Mouse (Mus musculus) right cerebral cortex, postnatal 10 days (tissue): ENCODE data around the gene Gm4969.
"Not testable (repeated sequence)": the region's sequence is repeated elsewhere in the genome, so short reads cannot be mapped to it uniquely, and the experiment has no call there.

Source experiments
- DNase-seq, 2 experiments: peaks; one replicate each; pipeline ENCODE4 v3.0.0; 2021; ENCODE audit warnings: low spot score in 2 of 2

The Gm4969 gene

DNA sequence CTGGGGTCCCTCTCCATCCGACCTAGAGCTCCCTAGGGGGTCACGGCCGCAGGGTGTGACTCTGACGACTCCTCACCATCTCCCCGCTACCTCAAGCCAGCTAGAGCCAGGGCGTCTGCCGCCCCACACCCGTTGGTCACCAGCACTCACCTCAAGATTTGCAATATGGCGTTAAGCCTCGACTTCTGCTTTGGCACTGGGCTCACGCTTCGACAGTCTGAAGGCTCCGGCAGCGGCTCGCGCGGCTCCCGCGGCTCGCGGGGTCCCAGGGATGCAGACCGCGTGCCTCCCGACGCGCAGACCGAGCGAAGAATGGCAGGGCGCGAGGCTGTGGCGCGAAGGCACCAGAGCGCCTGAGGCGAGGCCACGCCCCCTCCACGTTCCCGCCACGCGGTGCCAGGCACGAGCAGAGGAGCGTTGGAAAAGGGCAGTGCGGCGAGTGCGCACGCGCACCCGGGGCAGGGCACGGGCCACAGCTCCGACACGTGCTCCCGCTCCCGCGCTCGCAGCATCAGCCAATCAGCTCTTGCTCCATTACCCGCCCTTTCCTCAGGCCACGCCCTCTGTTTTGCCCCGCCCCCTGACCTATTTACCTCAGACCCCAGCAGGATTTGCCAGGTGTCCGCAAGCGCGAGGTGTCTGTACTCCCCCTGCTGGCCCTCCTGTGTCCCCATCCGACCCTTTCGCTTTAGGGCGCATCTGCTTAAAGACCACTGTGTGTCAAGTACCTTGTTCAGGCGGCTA lies at the start of gene Gm4969:
Gene Gm4969, minus strand, starts transcription at position 341 of the 744 bp plus-strand sequence.
- DNase-seq: peak; percentile 87 to 88

- DNase-seq: no peak
These were observed 48.8 kb upstream of the Gm4969 start for GRCm38 (mm10) chr7:19166990-19167389.

- DNase-seq: peak in 1 of 2 experiments; percentile 49
These were observed 47.7 kb upstream of the Gm4969 start, which contains the start of gene Gipr for GRCm38 (mm10) chr7:19165656-19166423. TSS of gene Gipr (minus strand) at chr7:19166127.

DNA sequence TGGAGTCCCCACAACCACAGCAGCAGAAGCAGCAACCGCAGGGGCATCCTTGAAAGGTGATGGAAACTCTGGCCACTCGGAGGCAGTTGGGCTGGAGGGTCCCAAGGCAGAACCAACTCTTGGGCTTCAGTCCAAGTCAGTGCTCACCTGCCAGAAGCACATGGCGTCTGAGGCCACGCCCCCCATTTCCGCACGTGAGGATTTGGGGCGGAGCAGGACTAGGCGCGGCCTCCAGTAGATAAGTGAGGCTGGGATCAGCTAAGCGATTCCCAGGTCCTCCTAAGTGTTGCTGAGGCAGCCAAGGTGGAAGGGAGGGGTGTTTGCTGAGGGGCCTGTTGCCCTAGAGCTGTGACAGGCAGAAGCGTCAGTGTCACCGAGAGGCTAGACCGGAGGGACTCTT lies 46.8 kb upstream of the Gm4969 start:
- no peak for DNase-seq

DNA sequence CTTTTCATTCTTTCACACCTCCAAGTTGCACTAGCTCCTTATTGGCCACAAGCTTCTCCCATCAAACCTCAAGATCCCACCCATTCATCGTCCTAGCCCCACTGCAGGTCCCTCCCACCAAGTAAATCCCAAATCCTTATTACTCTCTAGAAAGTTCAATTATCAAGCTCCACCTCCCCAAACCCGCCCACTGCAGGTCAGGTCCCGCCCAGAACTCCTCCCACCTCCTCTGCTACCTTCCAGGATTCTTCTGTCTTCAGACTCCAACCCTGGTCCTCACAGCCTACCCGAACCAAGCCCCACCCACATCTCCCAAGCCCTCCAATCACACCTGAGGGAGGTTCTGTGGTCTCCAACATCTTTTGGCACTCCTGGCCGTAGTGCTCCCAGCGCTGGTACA lies 46.0 kb upstream of the Gm4969 start:
- peak in 1 of 2 experiments; percentile 49 for DNase-seq

GRCm38 (mm10) chr7:19163752-19164151 lies 45.6 kb upstream of the Gm4969 start:
- no peak for DNase-seq

DNA sequence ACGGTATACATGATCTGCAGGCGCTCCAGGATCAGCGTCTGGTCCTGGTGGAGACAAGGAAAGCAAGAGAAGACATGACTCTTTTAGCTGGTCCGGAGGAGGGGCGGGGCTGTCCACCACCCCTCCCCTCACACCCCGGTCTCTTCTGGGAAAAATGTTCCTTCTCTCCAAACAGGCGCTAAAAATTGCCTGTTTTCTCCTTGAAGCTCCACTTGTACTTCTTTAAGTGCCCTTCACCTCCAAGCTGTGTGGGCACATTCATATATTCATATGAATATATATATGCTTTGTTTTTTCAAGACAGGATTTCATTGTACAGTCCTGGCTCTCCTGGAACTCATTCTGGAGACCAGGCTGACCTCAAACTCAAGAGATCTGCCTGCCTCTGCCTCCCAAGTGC lies 44.8 kb upstream of the Gm4969 start:
- no peak for DNase-seq

GRCm38 (mm10) chr7:19160115-19160514 lies 41.9 kb upstream of the Gm4969 start:
- DNase-seq: peak; percentile 43 to 50

GRCm38 (mm10) chr7:19159411-19159810 lies 41.2 kb upstream of the Gm4969 start:
- no peak for DNase-seq

DNA sequence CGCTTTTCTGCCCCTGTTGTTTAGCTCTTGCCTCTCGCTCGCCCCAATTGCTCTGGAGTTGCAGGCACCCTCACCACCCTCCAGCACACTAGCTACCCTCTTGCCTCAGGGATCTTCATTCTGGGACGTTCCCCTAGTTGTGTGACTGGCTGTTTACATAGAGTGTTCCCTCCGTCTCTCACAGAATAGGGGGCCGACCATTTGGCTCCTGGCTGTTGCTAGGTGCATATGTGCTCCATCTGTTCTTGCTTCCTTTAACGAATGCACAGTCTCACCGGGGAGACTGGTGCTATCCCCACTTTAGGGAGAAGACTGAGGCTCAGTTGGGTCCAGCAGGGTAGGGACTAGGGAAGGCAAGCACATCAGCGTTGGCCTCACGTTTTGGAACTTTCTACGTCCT lies 40.4 kb upstream of the Gm4969 start:
- peak in 1 of 2 experiments; percentile 36 for DNase-seq

GRCm38 (mm10) chr7:19157160-19157800 lies 39.1 kb upstream of the Gm4969 start:
- peak; percentile 93 for DNase-seq

DNA sequence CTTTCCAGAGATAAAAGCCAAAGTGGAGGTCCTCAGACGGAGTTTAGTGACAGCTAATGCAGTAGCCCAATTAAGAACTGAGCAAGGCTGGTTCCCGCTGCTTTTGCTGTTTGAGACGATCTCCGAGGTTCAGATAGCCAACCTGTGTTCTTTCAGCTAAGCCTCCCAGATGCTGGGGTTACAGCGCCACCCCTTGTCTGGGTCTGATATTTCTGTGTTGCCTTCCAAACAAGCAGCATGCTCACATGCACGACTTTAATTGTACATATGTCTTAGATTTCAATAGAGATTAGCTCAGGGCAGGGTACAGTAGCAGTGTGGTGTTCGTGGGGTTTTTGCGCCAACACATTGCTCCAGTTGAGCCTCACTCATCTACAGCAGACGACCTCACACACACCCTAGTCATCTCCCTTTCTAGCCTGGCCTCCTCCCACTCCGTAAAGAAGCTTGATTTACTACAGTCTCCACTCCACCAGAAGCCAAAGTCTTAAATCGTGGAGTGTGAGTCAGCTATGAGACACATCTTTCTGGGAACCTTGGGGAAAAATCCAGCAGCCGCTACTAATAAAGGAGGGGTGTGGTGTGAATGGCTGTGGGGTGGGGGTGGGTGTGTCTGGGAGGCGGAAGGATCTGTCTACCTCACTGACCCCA lies 37.8 kb upstream of the Gm4969 start:
- peak in 1 of 2 experiments; percentile 39 for DNase-seq

GRCm38 (mm10) chr7:19154796-19155195 lies 36.6 kb upstream of the Gm4969 start:
- DNase-seq: no peak

DNA sequence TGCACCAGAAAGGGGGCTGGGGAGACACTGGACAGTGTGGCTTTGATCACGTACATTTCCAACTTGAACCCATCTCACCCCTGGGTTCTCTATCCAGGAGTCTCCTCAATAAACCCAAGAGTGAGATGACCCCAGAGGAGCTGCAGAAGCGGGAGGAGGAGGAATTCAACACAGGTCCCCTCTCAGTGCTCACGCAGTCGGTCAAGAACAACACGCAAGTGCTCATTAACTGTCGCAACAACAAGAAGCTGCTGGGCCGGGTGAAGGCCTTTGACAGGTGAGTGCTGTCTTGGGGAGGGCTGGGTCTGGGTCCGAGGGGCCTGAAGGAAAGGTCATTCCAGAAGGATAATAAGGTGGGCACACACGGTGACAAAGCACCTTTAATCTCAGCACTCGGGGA lies 33.0 kb upstream of the Gm4969 start:
- not testable (repeated sequence) for DNase-seq

DNA sequence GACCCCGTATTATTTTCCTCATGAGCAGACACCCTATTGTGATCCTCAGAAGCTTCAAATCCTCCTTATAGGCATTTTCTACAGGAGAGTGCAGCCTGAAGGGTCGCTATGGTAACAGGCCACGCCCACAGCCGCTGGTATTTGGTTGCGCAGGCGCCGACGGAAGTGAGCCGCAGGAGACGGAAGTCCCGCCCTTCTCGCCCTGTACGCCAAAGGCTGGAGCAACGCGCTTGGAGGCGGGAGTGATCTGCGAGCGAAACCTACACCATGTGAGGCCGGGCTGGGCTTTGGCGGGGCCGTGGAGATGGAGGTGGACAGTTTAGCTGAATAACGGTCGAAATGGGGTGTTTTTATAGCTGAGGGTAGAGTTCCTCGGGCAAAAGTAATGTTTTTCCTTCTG lies 31.5 kb upstream of the Gm4969 start, which contains the start of gene Snrpd2:
Gene Snrpd2, plus strand, starts transcription at position 97 of the 400 bp plus-strand sequence.
- DNase-seq: peak; percentile 97 to 98

- DNase-seq: peak; percentile 99 to 100
These were observed 30.8 kb upstream of the Gm4969 start, which contains the start of gene Qpctl for GRCm38 (mm10) chr7:19148875-19149541. TSS of gene Qpctl (minus strand) at chr7:19149291.

GRCm38 (mm10) chr7:19148180-19148874 lies 30.2 kb upstream of the Gm4969 start:
- DNase-seq: no peak

DNA sequence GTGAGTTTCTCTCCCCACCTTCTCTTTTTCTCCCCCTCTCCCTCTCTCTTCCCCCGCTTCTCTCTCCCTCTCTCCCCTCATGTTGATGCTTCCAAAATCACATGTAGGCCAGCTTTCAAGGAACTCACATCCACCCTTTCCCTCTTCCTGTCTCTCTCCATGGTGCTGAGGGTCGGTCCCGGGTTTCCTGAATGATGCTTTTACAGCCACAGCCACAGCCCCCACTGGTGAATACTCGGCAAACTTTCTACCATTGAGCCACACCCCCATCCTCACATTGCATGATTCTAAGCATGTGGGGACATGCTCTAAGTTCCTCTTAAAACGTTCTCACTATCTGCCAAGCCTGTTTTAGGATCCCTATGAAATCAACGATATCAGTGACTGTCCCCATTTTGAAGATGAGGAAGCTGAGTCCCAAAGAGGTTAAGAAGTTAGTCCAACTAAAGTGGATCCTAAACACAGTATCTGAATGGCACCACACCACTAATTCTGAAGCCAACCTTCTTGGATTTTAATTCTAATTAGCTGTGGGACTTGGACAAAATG lies 29.4 kb upstream of the Gm4969 start:
- no peak for DNase-seq

DNA sequence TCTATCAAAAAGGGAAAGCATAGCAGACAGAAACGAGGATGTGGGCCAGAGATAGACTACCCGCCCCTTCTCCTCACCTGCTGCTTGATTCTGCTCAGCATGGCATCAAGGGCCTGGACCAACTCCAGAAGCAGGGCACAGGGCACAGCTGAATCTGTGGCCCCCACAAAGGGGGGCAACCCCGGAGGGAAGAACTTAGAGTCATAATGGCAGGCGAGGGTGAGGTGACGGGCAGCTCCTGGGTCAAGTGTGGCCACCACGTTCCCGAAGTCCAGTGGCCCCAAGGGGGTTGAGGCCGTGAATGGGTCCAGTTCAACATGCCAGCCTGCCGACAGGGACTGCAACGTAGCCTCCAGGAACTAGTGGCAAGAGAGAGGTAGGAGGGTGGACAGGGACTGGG lies 28.6 kb upstream of the Gm4969 start:
- DNase-seq: no peak

DNA sequence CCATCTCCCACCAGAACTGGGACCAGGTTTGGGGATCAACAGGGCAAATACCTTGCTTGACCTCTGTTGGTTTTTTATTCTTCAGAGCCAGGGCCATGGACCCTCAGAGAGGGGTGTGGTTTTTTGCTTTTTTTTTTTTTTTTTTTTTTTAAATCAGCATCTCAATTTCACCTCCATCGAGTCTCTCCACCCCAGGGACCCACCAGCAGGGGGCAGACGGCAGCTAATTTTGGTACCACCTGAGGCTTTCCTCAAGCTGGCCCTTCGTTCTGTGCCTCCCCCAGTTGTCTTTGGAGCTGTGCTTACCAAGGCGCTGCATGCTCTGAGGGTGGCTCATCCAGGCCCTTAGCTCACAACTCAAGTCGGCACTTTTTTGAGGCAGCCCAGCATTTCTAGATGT lies 19.2 kb upstream of the Gm4969 start:
- peak; percentile 61 to 74 for DNase-seq
